Mouse (Mus musculus): ENCODE results near the gene C130050O18Rik.

DNA sequence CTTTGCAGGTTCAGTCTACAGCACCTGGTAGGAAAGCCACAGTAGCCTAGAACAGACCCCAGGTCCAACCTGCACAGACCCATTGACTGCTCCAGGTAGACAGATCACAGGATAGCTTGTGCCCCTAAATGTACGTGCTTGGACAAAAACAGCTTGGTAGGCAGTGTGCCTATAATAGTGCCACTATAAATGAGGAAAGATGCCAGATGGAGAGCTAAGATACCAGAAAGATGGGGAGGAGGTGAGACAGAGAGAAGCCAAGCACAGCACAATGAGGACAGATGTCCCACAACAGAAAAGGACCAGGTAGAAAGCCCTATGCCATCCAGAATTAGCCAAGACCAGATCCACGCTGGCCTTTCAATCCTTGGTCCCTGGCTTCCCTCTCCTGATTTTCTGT, 3.0 kb upstream of the C130050O18Rik start:
- no peak for TF ChIP-seq CTCF (IDR thresholded peaks at IDR 0.05; ENCODE audit: low read depth)
- TF ChIP-seq EP300 (IDR thresholded peaks at IDR 0.05; ENCODE audit: low read depth), result no peak

All from heart, postnatal 0 days (tissue).